Mouse (Mus musculus) embryo, embryonic 10.5 days (tissue): ENCODE data around the gene Myh7b.

Experiments used
- DNase-seq: peaks from one replicate; pipeline ENCODE4 v3.0.0-alpha.2; 2015; ENCODE audit warnings: low spot score

Myh7b gene

DNA sequence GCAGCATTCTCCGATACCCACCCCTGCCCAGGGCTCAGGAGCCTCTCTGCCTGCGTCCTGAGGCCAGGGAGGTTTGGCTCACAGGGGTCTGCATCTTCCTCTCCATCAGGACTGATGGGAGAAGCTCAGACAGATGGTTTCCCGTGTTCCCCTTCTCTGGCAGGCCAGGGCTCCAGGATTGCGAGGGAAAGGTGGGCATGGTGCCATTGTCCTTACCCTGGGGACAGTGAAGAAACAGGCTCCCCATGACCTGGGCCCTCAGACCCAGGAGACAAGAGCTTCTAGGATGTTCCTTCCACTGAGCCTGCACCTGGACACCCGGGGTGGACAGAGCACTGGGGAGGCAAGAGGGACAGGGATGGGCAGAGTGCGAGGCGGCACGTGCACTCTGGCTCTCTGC is 23.6 kb downstream of the Myh7b start:
- no peak for DNase-seq

DNA sequence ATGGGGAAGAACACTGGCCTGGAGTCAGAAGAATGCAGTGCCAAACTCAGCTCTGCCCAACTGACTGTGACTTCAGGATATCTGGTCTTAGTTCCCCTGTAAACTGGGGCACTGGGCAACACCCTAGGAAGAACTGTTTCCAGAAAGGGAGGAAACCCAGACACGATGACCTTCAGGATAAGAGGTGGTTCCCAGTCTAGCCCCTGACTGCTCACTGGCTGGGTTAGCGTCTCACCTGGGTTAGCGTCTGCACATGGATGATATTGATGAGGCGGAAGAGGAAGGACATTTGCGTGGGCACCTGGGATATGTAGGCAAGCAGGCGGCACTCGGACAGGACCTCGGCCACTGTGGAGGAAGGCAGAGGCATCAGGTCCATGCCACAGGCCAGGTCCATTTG is 24.9 kb downstream of the Myh7b start:
- DNase-seq, result no peak

DNA sequence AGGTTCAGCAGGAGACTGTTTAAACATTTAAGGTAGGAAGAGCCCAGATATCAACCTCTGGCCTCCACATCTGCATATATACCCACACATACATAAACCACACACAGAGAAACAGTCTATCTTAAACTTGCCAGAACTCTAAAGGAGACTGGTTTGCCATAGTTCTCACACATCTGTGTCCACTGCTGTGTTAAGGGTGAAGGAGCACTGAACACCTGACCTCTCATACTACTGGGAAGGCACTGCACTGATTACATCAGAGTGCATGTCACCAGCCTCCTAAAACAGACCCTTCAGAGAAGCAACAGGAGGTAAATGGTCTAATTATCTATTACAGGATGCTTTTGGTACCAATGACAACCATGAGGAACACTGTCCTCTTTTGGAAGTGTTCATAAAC is 25.9 kb downstream of the Myh7b start:
- no peak for DNase-seq

DNA sequence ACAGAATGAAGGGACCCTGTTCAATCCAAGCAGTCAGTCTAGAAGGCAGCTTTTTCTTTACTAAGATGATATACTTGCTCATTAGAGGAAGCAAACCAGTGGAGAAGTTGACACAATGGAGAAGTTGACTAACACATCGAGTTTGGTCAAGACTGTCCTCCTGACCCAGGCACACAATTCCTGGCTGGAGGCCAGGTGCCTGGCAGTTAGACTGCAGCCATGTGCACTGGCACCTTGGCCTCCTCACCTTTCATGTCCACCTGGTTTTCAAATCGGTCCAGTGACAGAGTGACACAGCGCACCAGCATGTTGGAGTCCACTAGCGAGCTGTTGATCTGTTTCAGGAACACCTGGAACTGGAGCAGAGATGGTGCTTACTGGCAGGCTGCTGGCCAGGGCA is 26.4 kb downstream of the Myh7b start:
- DNase-seq, result no peak

DNA sequence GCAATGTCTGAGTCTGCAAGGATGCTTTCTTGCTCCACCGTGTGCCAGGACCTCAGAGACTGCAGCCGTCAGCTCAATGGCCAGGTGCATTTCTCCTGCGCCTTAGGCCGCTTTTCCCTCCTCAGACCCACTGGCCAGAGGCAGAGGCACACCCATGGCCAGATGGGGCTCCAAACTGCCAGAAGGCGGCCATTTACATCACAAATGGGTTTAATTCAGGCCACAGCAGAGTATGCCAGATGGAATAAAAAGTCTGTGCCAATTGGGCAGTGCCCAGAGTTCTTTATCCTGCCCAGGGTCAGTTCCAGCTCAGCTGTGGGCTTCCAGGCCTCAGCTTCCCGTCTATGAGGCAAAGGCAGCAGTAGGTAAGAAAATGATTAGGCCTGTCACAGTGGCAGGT is 29.6 kb downstream of the Myh7b start:
- DNase-seq, result no peak

DNA sequence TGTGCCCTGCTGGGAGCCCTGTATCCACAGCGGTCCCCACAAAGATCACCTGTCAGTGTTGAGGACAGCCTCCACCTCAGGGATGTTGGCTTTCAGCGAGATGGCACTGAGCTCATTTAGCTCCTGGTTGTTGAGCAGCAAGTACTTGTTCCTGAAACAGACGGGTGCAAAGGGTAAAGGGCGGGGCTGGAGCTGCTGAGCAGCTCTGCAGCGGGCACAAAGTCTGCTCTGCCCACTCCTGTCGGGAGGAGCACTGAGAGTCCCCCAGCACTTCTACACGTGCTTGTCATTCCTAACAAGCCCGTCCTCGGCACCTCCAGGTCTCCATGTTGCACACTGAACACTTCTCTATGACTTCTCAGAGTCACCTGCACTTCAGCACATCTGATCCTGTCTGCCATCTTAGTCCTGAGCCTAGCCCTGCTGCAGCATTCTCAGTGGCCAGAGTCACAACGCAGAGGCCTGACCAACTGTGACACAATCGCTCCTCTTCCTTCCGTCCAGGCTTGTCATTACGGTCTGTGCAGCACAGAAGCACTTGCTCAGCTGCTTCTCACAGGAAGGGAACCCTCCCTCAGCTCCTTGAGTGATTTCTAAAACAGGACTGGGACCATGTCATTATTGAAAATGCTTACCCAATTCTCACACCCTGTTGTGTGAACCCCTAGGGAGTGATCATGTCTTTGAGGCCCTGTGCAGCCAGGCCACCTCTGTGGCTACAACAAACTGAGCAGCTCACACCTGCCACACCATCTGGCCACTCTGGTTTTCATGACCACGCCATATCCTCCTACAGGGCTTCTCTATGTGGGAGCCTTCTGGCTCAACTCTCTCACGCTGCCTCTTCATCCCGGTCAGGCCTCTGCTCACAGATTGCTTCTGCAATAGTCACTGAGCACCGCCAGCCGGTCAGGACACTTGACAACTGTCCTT is 30.8 kb downstream of the Myh7b start:
- peak; percentile 12 for DNase-seq

DNA sequence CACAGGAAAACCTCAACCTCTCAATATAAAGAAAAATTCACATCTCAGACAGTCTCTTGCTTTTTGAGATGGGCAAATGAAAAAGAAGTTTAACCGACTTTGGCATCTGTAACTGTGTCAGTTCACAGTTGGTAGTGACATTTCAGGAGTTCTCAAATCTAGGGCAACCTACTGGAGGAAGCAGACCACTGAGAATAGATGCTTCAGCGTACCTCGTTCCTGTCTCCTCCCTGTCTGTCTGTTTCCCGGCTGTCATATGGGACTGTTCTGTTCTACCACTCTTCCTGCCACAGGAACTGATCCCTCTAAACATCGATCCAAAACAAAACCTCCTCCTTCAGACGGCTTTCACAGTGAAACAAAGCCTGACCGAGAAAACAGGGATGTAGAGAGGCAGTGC is 34.7 kb downstream of the Myh7b start:
- DNase-seq, result no peak

DNA sequence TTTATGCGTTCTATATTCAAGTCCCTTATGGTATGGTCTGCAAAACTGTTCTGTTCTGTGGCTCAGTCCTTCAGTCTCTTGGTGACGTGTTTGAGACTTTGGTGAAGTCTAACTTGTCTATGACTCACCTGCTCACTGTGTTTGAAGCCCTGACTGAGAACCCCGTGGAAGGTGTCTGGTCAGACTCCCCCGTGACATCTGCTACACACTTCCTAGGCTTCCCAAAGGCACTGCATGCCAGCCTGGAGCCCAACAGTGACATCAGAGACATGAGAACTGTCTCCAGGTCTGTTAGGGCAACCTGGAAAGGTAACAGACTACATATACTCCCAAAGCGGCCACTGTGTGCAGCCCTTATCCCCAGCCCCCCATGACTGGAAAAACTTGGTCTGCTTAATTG is 41.6 kb downstream of the Myh7b start:
- no peak for DNase-seq

DNA sequence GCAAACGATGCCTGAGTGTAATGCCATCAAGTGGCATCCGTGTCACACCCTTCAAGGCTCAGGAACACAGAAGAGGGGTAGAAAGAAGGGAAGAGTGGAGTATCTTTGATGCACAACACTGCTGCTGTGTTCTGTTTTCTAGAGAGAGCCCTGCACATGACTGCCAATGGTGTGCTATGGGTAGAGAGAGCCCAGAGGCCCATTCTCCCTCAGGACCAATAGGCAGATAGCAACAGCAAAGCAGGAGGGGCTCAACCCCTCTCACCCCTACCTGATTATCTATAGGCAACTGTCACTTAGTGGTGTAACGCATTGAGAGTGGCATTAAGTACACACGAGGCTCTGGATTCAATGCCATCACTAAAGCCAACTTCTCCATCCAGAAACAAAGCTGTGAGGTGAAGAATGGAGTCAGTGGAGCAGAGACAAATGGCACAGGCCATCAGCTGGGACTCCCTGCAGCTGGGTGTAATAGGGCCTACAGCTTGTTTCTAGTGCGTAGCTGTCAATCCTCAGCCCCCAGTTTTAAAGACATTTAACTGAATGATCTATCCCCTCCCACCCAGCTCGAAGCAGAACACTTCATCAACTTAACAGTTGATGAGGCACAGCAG is 44.9 kb downstream of the Myh7b start:
- DNase-seq, result peak; percentile 20

DNA sequence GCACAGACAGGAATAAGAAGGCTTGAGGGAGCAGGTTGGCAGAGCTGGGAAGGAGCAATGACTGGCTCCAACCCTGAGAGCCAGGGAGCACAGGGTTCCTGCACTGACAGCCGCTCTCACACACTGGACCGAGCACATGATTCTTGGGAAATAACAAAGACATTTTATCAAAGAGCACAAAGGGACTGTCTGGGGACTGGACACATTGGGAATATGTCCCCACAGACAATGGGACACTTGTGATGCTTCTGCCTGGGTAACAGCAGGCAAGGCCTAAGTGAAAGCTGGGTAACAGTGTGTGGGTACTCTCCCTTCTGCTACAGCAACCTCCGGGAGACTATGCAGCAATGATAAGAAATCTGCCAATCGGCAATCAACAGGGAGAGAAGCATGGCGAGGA is 51.4 kb downstream of the Myh7b start:
- DNase-seq, result no peak

DNA sequence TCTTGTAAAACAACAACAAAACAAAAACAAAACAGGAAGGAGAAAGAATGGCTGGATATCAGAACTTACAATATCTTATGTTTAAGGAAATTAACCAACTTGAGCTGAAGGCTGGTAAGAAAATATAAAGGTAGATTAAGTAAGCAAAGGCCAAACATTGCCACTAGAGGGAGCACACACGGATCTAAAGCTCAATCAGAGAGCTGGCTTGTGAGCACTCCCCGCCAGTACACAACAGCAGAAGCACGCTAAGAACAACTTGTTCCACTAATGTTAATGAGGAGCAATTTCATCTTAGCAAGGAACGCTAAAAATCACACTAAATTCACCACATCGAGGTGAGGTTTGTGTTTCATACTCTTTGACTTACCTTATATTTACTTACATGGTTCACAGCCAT is 52.1 kb downstream of the Myh7b start:
- DNase-seq, result peak; percentile 77

DNA sequence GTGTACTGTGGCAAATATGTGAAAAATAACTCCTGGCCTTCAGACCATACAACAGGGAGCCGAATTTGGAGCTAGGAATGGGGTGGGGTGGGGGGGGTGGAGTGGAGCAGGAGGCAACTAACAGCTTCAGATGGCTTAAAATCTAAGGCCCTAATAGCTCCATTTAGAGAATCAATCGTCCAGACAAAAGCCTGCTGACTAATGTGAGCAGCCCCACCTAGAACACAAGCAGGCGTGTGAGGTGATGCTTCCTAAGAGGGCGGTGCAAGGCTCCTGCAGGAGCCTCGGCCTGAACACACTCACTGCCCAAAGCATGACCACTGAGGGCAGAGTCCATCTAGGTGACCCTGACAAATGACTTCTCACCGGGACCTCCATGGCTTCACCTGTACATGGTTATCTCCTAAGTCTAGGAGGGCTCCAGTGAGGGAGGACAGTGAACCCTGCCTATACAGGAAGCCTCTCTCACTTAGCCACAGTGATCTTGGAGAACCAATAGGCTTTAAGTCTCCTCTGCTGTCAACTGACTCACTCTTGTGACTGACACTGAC is 53.0 kb downstream of the Myh7b start:
- no peak for DNase-seq

DNA sequence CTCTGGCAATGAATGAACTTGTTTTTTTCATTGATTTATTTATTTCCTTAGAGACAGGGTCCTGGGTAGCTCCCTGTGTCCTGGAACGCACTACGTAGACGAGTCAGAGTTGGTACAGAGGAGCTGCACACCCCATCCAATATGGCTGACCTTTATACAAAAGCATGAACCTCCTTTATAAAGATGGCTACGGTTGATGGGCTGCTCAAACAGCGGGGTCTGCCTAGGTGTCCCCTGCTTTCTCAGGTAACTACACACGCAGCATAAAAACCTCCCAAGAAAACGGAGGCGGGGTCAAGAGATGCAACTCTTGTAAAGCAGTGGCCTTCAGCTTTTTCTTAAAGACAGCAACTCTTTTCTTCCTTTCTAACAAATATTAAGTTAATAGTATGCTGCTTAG is 56.9 kb downstream of the Myh7b start:
- no peak for DNase-seq

DNA sequence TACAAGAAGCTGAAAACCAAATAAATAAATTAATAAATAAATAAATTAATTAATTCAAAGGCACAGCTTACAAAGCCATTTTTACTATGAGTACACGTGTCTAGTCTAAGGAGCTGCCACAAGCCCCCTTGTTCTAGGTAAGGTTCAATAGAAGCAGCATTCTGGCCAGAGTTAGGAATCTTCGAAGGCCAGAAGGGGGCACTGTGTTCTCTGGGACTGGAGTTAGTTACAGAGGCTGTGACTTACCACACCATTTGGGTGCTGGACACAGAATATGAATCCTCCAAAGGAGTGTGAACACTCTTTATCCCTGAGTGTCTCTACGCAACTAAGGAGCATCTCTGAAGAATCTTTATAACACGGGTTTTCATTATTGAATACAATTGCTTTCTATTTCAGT is 57.4 kb downstream of the Myh7b start:
- peak; percentile 72 for DNase-seq

DNA sequence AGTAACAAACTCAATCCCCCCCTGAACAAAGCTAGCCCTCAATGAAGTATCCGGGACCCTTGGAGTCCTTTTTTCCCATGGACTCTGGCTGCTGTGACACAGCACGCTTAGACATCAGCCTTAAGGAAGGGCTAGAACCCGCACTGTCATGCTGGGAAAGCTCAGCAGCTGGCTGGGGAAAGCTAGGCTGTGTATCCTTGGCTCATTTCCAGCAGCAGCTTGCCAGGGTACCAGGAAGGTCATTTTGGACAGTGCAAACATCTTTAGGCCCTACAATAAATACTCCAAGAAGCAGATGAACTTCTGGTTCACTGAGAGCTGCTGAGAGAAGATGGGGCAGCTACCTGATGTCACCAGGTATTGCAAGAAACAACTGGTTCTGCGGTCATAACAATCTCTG is 60.2 kb downstream of the Myh7b start:
- DNase-seq, result no peak

DNA sequence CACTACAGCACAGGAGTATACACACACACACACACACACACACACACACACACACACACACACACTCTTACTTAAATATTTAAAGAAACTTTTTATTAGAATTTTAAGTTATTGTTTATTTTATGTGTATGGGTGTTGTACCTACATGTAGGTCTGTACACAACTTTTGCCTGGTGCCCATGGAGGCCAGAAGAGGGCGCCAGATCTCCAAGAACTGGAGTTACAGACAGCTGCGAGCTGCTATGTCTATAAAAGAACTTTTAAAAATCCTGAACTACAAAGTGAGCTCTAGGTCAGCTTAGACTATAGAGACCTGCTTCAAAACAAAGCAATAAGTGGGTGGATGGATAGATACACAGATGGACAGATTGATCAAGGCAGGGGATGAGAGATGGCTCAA is 62.5 kb downstream of the Myh7b start:
- peak; percentile 75 for DNase-seq

DNA sequence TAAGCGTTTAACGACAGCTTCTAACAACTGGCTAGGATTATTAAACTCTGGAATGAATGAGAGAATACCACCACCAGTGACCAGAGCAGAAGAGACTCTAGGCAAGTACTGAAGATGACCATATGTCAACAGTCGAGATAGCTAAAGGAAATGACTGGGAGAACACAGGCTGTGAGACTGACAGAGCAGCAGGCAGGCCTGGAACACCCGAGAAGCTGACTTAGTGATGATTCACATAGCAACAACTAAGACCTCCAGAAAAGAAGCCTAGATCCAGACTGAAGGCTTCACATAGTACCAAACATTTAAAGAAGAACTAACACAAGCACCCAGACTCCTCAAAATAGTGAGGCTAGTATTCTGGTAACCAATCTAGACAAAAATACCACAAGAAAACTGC is 64.1 kb downstream of the Myh7b start:
- DNase-seq, result no peak

DNA sequence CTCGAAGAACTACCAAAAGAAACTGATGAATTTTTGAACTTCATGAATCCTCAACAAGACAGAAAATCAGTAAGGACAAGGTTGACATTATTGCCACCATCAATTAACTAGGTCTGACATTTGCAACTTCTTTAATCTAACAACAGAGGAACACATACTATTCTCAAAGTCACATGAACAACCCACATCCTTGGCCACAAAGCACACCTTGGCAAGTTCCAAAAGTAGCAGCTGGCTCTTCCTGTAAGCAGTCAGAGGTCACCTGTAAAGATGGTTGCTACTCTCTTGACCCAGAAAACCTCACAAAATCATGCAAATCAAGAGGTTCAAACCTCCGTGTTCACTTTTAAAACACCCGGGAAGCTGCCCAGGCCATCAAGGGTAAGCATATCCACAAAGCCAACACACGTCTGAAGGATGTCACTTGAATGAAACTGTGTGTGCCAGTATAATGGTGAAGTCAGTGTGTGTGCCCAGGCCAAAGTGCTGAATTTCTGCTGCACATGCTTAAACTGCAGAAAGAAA is 68.6 kb downstream of the Myh7b start:
- no peak for DNase-seq

DNA sequence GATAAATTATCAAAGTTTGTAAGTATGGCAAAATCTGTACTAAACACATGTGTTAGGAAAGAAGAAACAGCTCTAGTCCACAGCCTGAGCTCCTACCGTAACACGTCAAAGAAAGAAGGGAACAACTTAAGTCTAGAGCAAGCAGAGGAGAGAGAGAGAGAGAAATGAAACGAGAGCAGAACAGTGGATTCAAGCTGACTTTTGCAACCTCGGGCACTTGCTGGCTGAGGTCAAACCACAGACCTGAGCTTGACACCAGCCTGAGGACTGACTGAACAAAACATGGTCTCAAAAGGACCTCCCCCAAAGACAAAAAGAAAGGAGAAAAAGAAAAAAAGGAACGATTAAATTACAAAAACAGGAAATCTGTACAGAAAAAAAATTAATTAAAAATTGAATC is 69.6 kb downstream of the Myh7b start:
- DNase-seq, result no peak

DNA sequence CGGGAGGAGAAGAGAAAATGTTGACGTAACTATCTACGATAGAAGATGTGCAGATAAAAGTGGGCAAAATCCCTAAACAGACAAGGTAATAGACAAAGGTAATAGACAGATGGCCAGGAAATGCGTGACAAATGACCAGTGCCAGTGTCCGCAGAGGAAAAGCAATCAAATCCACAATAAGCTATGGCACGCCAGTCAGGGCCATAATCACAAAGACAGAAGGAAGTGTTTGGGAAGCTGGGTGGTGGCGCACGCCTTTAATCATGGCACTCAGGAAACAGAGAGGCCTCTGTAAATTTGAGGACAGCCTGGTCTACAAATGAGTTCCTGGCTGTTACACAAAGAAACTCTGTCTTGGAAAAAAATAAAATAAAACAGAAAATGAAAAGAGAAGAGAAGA is 70.2 kb downstream of the Myh7b start:
- no peak for DNase-seq

DNA sequence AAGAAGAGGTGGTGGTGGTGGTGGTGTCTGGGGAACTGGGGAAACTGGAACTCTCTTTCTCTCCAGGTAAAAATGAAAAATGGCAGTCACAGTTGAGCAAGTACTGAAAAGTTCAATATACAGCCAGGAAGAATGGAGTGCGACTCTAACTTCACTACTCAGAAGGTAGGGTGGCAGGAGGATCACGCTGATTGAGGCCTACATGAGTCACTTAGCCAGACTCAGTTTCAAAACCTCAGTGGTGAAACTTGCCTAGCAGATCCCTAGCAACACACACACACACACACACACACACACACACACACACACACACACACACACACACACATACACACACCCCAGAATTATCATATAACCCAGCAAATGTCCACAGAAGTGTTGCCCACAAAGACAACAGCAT is 70.9 kb downstream of the Myh7b start:
- no peak for DNase-seq

DNA sequence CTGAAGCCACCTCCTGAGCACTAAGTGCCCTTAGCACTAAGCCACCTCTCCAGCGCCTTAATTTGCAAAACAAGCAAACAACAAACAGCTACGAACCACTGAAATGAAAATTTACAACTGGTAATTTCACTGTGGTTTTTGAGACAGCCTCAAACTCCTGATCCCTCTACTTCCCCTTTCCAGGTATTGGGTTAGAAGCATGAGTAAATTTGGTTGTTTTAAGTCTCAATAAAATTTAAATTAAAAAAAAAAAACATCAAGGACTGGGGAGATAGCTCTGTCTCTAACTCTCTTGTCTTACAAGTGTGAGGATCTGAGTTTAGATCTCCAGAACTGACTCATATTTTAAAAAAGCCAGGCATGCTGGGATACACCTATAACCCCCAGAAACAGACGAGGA is 72.1 kb downstream of the Myh7b start:
- DNase-seq, result no peak

DNA sequence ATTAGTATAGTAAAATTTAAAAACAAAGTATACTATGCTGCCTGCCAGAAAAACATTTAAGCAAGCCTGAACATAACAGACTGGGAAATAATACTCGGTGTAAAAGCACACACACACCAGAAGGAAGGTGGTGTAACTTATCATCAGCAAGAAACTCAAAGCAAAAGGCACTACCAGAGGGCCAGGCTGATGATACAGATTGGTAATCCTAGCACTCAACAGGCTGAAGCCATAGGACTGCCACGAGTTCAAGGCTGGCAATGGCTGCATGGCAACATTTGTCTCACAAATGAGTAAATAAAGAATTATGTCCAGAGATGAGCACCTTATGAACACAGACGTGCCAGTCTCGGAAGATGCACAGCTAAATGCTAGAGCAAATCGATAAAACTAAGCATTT is 72.8 kb downstream of the Myh7b start:
- no peak for DNase-seq
